ENCODE assay signal across 12 mouse cellular contexts in genomic region chr1:60625698-60626486, GRCm38 (mm10). TPM values are rescaled to one million over a fixed set of nuclear protein-coding genes. Genes with fewer than 3 reads are reported as not detected.
DNase-seq lines count a peak whose midpoint lies in the region; ATAC-seq lines count a peak whose summit lies in the region.
"Had no signal": no experiment of that assay in that cellular context is flagged by ENCODE, and none has a peak within 500 bp of the region (broad histone marks: within the 10 kb centered on the region; RNA-seq: fewer than 3 reads in every experiment).

No protein-coding gene starts in this region.

- H3K9ac ChIP-seq in midbrain, embryonic 15.5 days: no peak overlapping the region
- H3K9ac ChIP-seq: limb, embryonic 13.5 days had no signal

- no peaks in the 10 kb centered on the region for H3K36me3 ChIP-seq in hindbrain, embryonic 10.5 days
- no peaks in the 10 kb centered on the region for H3K36me3 ChIP-seq in midbrain, embryonic 15.5 days (replicated peaks)
- H3K36me3 ChIP-seq: limb, embryonic 13.5 days had no signal

- H3K4me1 ChIP-seq in hindbrain, embryonic 10.5 days (replicated peaks): peaks cover 26% of the 10 kb centered on the region
- H3K4me1 ChIP-seq in midbrain, embryonic 15.5 days: peaks cover 22% of the 10 kb centered on the region

- H3K27ac ChIP-seq in hindbrain, embryonic 10.5 days: peak overlapping the region; percentile 74
- H3K27ac ChIP-seq in midbrain, embryonic 15.5 days: peak overlapping the region; percentile 54
- H3K27ac ChIP-seq: kidney, postnatal 0 days; limb, embryonic 13.5 days had no signal

- H3K4me3 ChIP-seq in hindbrain, embryonic 10.5 days: no peak overlapping the region
- no peak overlapping the region for H3K4me3 ChIP-seq in midbrain, embryonic 15.5 days
- H3K4me3 ChIP-seq: limb, embryonic 13.5 days had no signal

- DNase-seq in embryo, embryonic 10.5 days (ENCODE audit: low spot score): peak; percentile 40
- no peak for DNase-seq in embryo, embryonic 9.5 days (ENCODE audit: extremely low spot score)
- peak; percentile 28 for DNase-seq in R1 (ENCODE audit: low read depth, low spot score)
- DNase-seq in hindbrain, embryonic 10.5 days (ENCODE audit: low spot score): peak; percentile 20
- DNase-seq in yolk sac, embryonic 10.5 days (ENCODE audit: low spot score): no peak
- DNase-seq in adrenal gland, postnatal 14 days: no peak
- no peak for DNase-seq in urinary bladder, postnatal 4 days (ENCODE audit: low spot score in 2 of 2)
- DNase-seq: cerebellum, postnatal 25 days; lung, postnatal 10 days had no signal

- peak; percentile 94 for ATAC-seq in midbrain, embryonic 15.5 days (replicated peaks)

- H3K4me2 ChIP-seq in midbrain, embryonic 15.5 days: peak overlapping the region; percentile 23
- H3K4me2 ChIP-seq: limb, embryonic 13.5 days had no signal

- H3K9me3 ChIP-seq in hindbrain, embryonic 10.5 days: no peaks in the 10 kb centered on the region
- no peaks in the 10 kb centered on the region for H3K9me3 ChIP-seq in midbrain, embryonic 15.5 days
- H3K9me3 ChIP-seq: limb, embryonic 13.5 days had no signal

- no peaks in the 10 kb centered on the region for H3K27me3 ChIP-seq in hindbrain, embryonic 10.5 days (ENCODE audit: insufficient read depth, poor library complexity, severe bottlenecking)
- H3K27me3 ChIP-seq in midbrain, embryonic 15.5 days (replicated peaks): no peaks in the 10 kb centered on the region
- H3K27me3 ChIP-seq: limb, embryonic 13.5 days had no signal

- WGBS in hindbrain, embryonic 10.5 days: 80% methylated on average over 17 of the region's 17 CpGs
- WGBS in midbrain, embryonic 15.5 days: 60% methylated on average over 17 of the region's 17 CpGs

RNA-seq across cellular contexts. Expression of gene Raph1, which starts 59.0 kb away (rescaled TPM):
- polyA plus RNA-seq in hindbrain, embryonic 10.5 days (2016; fragmentation: Nextera tagmentation; extraction: Ambion mirVana): 24.3 and 25.7 TPM in 2 replicates
- 27.1 and 28.3 TPM in 2 replicates for polyA plus RNA-seq in midbrain, embryonic 15.5 days (2015; fragmentation: Nextera tagmentation; extraction: Ambion mirVana)
- total RNA-seq in adrenal gland, postnatal 14 days (2021): 95.8 and 154 TPM in 2 replicates

Comparison
In these comparisons a context has a peak if more than half of its experiments do, and no peak if none do; other contexts are left out.
1. DNase-seq: peak in embryo, embryonic 10.5 days (single experiment), R1 (single experiment) and hindbrain, embryonic 10.5 days (single experiment); none in embryo, embryonic 9.5 days (single experiment), yolk sac, embryonic 10.5 days (single experiment), adrenal gland, postnatal 14 days (single experiment) and urinary bladder, postnatal 4 days (0 of 2).